Mouse (Mus musculus): ENCODE data around the gene Prkag2.

DNA sequence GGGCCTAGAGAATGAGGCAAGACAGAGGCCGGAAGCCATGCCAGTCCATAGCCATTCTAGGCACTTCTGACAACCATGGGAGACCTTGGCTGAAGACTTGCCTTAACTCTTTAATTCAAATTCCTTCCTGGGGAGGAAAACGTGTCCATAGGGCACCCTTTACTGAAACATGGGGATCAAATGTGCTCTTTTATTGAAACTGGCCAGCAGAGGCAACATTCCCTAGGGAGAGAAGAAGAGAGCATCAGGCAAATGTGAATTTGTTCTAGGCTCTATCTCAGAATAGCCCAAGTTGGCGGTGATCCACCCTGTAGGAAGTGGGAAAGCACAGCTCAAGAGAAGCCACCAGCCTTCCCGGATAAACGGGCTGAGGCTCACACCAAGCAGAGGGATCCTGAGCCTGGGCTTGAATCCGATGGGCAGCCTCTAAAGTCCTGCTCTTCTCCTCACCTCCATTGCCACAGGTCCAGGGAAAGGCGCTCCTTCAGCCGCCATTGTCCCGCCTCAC lies 19.9 kb downstream of the Prkag2 start:
- no peak for TF ChIP-seq CTCF (IDR thresholded peaks at IDR 0.05; ENCODE audit: low read depth)
- no peak for TF ChIP-seq EP300 (IDR thresholded peaks at IDR 0.05; ENCODE audit: low read depth)
